Mouse (Mus musculus) kidney, adult 2 months (tissue): ENCODE results near the gene Sec14l2.
"Not testable (repeated sequence)": the region's sequence is repeated elsewhere in the genome, so short reads cannot be mapped to it uniquely, and the experiment has no call there.

Experiments used
- CTCF ChIP-seq: fragments of 200-500 bp; conservative IDR thresholded peaks from 2 replicates; pipeline ENCODE4 v1.5.1; 2011; ENCODE audit warnings: low read depth, mild to moderate bottlenecking, control low read depth, low read length, moderate library complexity, mixed read lengths; ENCODE audit not compliant: insufficient read depth, insufficient read length
- POLR2A ChIP-seq: fragments of 200-500 bp; IDR thresholded peaks from one replicate; pipeline ENCODE4 v1.6.1; 2011; ENCODE audit warnings: low read depth, low read length, control low read depth

GRCm38 (mm10) chr11:4107901-4108300 lies 15.3 kb downstream of the Sec14l2 start:
- not testable (repeated sequence) for TF ChIP-seq CTCF, POLR2A
